Comparison of ENCODE assay signal across 27 mouse cellular contexts in genomic region chr15:96735562-96736160, GRCm38 (mm10). TPM values are rescaled to one million over a fixed set of nuclear protein-coding genes. Genes with fewer than 3 reads are reported as not detected.
DNase-seq lines count a peak whose midpoint lies in the region; ATAC-seq and TF ChIP-seq lines count a peak whose summit lies in the region.
"Had no signal": no experiment of that assay in that cellular context is flagged by ENCODE, and none has a peak within 500 bp of the region (broad histone marks: within the 10 kb centered on the region; RNA-seq: fewer than 3 reads in every experiment).

No protein-coding gene starts in this region.

- H3K27ac ChIP-seq in liver, adult 2 months (replicated peaks; ENCODE audit: insufficient read depth, low read depth, low read length), result peak overlapping the region; percentile 50; the same call in 1 of the 2 replicates
- no peak overlapping the region for H3K27ac ChIP-seq in limb, embryonic 10.5 days
- no peak overlapping the region for H3K27ac ChIP-seq in midbrain, embryonic 13.5 days
- H3K27ac ChIP-seq: embryonic facial prominence, embryonic 13.5 days; forebrain, embryonic 13.5 days; hindbrain, embryonic 15.5 days; kidney, postnatal 0 days; liver, embryonic 13.5 days; midbrain, embryonic 15.5 days; neural tube, embryonic 15.5 days had no signal

- no peak overlapping the region for H3ac ChIP-seq in C2C12 (ENCODE audit: control insufficient read depth, insufficient read length, low read depth)

- H3K4me2 ChIP-seq in midbrain, embryonic 13.5 days (replicated peaks), result no peak overlapping the region
- H3K4me2 ChIP-seq: embryonic facial prominence, embryonic 13.5 days; forebrain, embryonic 13.5 days; hindbrain, embryonic 15.5 days; liver, embryonic 13.5 days; lung, embryonic 14.5 days; midbrain, embryonic 15.5 days; neural tube, embryonic 15.5 days had no signal

- peak overlapping the region; percentile 53; the same call in 1 of the 2 replicates for H3K9ac ChIP-seq in liver, adult 2 months (ENCODE audit: low read depth, low read length)
- H3K9ac ChIP-seq in midbrain, embryonic 13.5 days (replicated peaks), result no peak overlapping the region
- H3K9ac ChIP-seq: embryonic facial prominence, embryonic 13.5 days; forebrain, embryonic 13.5 days; hindbrain, embryonic 15.5 days; liver, embryonic 13.5 days; lung, embryonic 14.5 days; midbrain, embryonic 15.5 days; neural tube, embryonic 15.5 days had no signal

- TF ChIP-seq CTCF in liver, adult 2 months (IDR thresholded peaks at IDR 0.05; ENCODE audit: low read depth, low read length), result no peak
- TF ChIP-seq CTCF in C2C12 (IDR thresholded peaks at IDR 0.05; ENCODE audit: control insufficient read depth, insufficient read depth, insufficient read length), result no peak

- no peak for TF ChIP-seq POLR2A in liver, adult 2 months (IDR thresholded peaks at IDR 0.05; ENCODE audit: extremely low read depth, insufficient read depth, low read length)

- 0 out of 2 replicates have a peak overlapping the region, but pooled peaks have one; percentile 19 for H3K4me3 ChIP-seq in liver, adult 2 months (ENCODE audit: insufficient read depth, low read depth, low read length)
- H3K4me3 ChIP-seq in C2C12 (ENCODE audit: insufficient read depth, poor library complexity, severe bottlenecking), result no peak overlapping the region
- no peak overlapping the region for H3K4me3 ChIP-seq in limb, embryonic 10.5 days
- H3K4me3 ChIP-seq in midbrain, embryonic 13.5 days (replicated peaks), result no peak overlapping the region
- H3K4me3 ChIP-seq: embryonic facial prominence, embryonic 13.5 days; erythroblast, embryonic 14.5 days; forebrain, embryonic 13.5 days; hindbrain, embryonic 15.5 days; liver, embryonic 13.5 days; megakaryocyte, embryonic 14.5 days; midbrain, embryonic 15.5 days; neural tube, embryonic 15.5 days had no signal

- no peaks in the 10 kb centered on the region for H3K9me3 ChIP-seq in limb, embryonic 10.5 days (replicated peaks)
- H3K9me3 ChIP-seq in midbrain, embryonic 13.5 days, result no peaks in the 10 kb centered on the region
- H3K9me3 ChIP-seq: embryonic facial prominence, embryonic 13.5 days; forebrain, embryonic 13.5 days; hindbrain, embryonic 15.5 days; liver, embryonic 13.5 days; megakaryocyte, embryonic 14.5 days; midbrain, embryonic 15.5 days; neural tube, embryonic 15.5 days had no signal

- no peaks in the 10 kb centered on the region for H3K36me3 ChIP-seq in liver, adult 2 months (ENCODE audit: control insufficient read depth, insufficient read depth, low read length)
- H3K36me3 ChIP-seq in C2C12 (ENCODE audit: control insufficient read depth, insufficient read depth), result no peaks in the 10 kb centered on the region
- H3K36me3 ChIP-seq in limb, embryonic 10.5 days, result no peaks in the 10 kb centered on the region
- H3K36me3 ChIP-seq in midbrain, embryonic 13.5 days, result no peaks in the 10 kb centered on the region
- H3K36me3 ChIP-seq: embryonic facial prominence, embryonic 13.5 days; hindbrain, embryonic 15.5 days; liver, embryonic 13.5 days; midbrain, embryonic 15.5 days; neural tube, embryonic 15.5 days had no signal

- ATAC-seq in granulocyte monocyte progenitor cell, adult 5-6 weeks (replicated peaks; ENCODE audit: poor library complexity, severe bottlenecking), result peak; percentile 75
- ATAC-seq in megakaryocyte progenitor cell, adult 5-6 weeks (replicated peaks; ENCODE audit: poor library complexity), result peak; percentile 74
- ATAC-seq in midbrain, embryonic 13.5 days, result no peak
- ATAC-seq: forebrain, embryonic 13.5 days; midbrain, embryonic 15.5 days had no signal

- no peaks in the 10 kb centered on the region for H3K27me3 ChIP-seq in liver, adult 2 months (ENCODE audit: control insufficient read depth, insufficient read depth, low read length)
- no peaks in the 10 kb centered on the region for H3K27me3 ChIP-seq in C2C12 (ENCODE audit: control insufficient read depth, insufficient read depth, insufficient read length)
- no peaks in the 10 kb centered on the region for H3K27me3 ChIP-seq in limb, embryonic 10.5 days (ENCODE audit: low read depth, poor library complexity, severe bottlenecking)
- H3K27me3 ChIP-seq in midbrain, embryonic 13.5 days, result no peaks in the 10 kb centered on the region
- H3K27me3 ChIP-seq: embryonic facial prominence, embryonic 13.5 days; forebrain, embryonic 13.5 days; hindbrain, embryonic 15.5 days; liver, embryonic 13.5 days; midbrain, embryonic 15.5 days; neural tube, embryonic 15.5 days had no signal

- H3K79me2 ChIP-seq in liver, adult 2 months (ENCODE audit: control insufficient read depth, insufficient read depth, low read length), result no peaks in the 10 kb centered on the region
- H3K79me2 ChIP-seq in C2C12 (ENCODE audit: control insufficient read depth, insufficient read depth), result no peaks in the 10 kb centered on the region

- DNase-seq in liver, adult 2 months (ENCODE audit: extremely low read depth, low read depth, low spot score), result peak; percentile 73
- no peak for DNase-seq in liver
- no peak for DNase-seq in limb, embryonic 10.5 days (ENCODE audit: low spot score)
- DNase-seq in urinary bladder, postnatal 14 days (ENCODE audit: low spot score), result no peak
- DNase-seq: cerebellum, adult 11-12 months; cerebellum, postnatal 14 days; embryo, embryonic 11 days; gastrocnemius, postnatal 36 days; heart, postnatal 4 days; kidney, adult 11 months; liver, embryonic 13.5 days; lung, embryonic 14.5 days; right cerebral cortex, postnatal 14 days; spleen, adult 18-20 months; thymus, postnatal 14 days had no signal

- no peaks in the 10 kb centered on the region for H3K79me3 ChIP-seq in C2C12 (ENCODE audit: low read depth)

- peaks cover 4% of the 10 kb centered on the region for H3K4me1 ChIP-seq in liver, adult 2 months (ENCODE audit: control insufficient read depth, insufficient read depth, low read length)
- H3K4me1 ChIP-seq in limb, embryonic 10.5 days, result peaks cover 27% of the 10 kb centered on the region
- no peaks in the 10 kb centered on the region for H3K4me1 ChIP-seq in midbrain, embryonic 13.5 days (replicated peaks)
- H3K4me1 ChIP-seq: forebrain, embryonic 13.5 days; hindbrain, embryonic 15.5 days; midbrain, embryonic 15.5 days had no signal

- WGBS in liver, adult 2 months, result 39% methylated on average over 15 of the region's 15 CpGs
- 87% methylated on average over 15 of the region's 15 CpGs for WGBS in limb, embryonic 10.5 days
- WGBS in midbrain, embryonic 13.5 days, result 80% methylated on average over 15 of the region's 15 CpGs

TF ChIP-seq in C2C12, 6 proteins besides CTCF, POLR2A, EP300 and RAD21:
- TF ChIP-seq USF1 (IDR thresholded peaks at IDR 0.05; ENCODE audit: low read depth) (no peak), MYOG (IDR thresholded peaks at IDR 0.05; ENCODE audit: control insufficient read depth, extremely low read depth, insufficient read length) (no peak), FOSL1 (IDR thresholded peaks at IDR 0.05; ENCODE audit: insufficient read depth, low read length, poor library complexity, severe bottlenecking) (no peak), CEBPB (IDR thresholded peaks at IDR 0.05; ENCODE audit: low read depth) (peak; percentile 35), MYOD1 (IDR thresholded peaks at IDR 0.05; ENCODE audit: control insufficient read depth, insufficient read length, low read depth) (no peak), MAX (IDR thresholded peaks at IDR 0.05) (no peak)

RNA-seq across cellular contexts. Expression of gene Slc38a2, which starts 36.1 kb away (rescaled TPM):
- total RNA-seq in liver, adult 2 months (2014; rRNA removed), result 73.9 and 85.1 TPM in 2 replicates
- polyA plus RNA-seq in liver, adult 2 months (2012; rRNA removed), result 22.1 and 22.5 TPM in 2 replicates
- polyA plus RNA-seq in C2C12 (2012; fragmentation: generic; extraction: Trizol), result 99.9 TPM
- 89.2 and 112 TPM in 2 replicates for total RNA-seq in granulocyte monocyte progenitor cell, adult 5-6 weeks (2014; fragmentation: Nextera tagmentation)
- total RNA-seq in granulocyte monocyte progenitor cell, adult 5-6 weeks (2017), result 84.0 and 92.8 TPM in 2 replicates
- 149 and 157 TPM in 2 replicates for total RNA-seq in megakaryocyte progenitor cell, adult 5-6 weeks (2015)
- 70.7 and 73.4 TPM in 2 replicates for total RNA-seq in megakaryocyte progenitor cell, adult 5-6 weeks (2017)
- polyA plus RNA-seq in limb, embryonic 10.5 days (2016; fragmentation: Nextera tagmentation; extraction: Ambion mirVana), result 173 and 198 TPM in 2 replicates
- 149 and 152 TPM in 2 replicates for polyA plus RNA-seq in midbrain, embryonic 13.5 days (2015; fragmentation: Nextera tagmentation; extraction: Ambion mirVana)
